Mouse (Mus musculus) brain, embryonic 18.5 days (tissue): Measurements from ENCODE around the gene Elmod1.
"Not testable (repeated sequence)": the region's sequence is repeated elsewhere in the genome, so short reads cannot be mapped to it uniquely, and the experiment has no call there.

ENCODE experiments used
- DNase-seq: peaks from one replicate; pipeline ENCODE4 v3.0.0-alpha.2; 2012; ENCODE audit warnings: low read depth, low spot score

The Elmod1 gene

GRCm38 (mm10) chr9:53975122-53975518, at the start of gene Elmod1:
Gene Elmod1 (minus strand): TSS chr9:53975301.
- peak; percentile 32 for DNase-seq

GRCm38 (mm10) chr9:54022795-54023194, 47.7 kb upstream of the Elmod1 start:
- DNase-seq = no peak

GRCm38 (mm10) chr9:53994528-53994927, 19.4 kb upstream of the Elmod1 start:
- no peak for DNase-seq

GRCm38 (mm10) chr9:53992567-53992966, 17.5 kb upstream of the Elmod1 start:
- DNase-seq = not testable (repeated sequence)

DNA sequence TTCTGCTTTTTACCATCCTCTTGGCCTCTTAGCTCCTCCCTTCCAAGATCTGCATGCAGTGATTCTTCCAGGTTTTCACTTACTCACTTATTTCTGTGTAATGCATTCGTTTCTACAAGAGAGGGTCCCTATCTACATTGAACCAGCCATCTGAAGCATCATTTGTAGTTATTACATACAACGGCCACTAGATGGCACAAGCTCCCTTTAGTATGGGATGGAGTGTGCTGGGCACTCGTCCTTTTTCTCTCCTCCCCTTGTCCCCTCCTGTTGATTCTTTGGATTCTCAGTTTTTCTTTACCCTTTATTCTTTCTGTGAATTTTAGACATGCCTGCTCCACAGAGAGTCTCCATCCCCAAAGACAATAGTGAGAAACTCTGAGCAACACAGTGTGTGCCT, 15.8 kb upstream of the Elmod1 start:
- DNase-seq = peak; percentile 26

DNA sequence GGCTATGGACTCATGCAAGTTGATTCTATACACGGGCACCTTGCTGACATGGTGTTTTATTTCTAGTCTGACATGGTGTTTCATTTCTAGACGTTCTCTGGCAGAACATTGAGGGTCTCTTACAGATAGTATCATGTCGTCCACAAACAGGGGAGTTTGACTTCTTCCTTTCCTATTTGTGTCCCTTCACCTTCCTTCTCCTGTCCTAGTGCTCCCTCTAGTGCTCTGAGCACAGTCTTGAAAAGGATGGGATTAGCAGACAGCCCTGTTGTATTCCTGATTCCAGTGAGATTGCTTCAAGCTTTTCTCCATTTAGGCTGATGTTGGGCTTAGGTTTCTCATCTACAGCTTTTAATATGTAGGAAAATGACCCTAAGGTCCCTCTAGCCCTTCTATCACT, 11.9 kb upstream of the Elmod1 start:
- DNase-seq = peak; percentile 63

DNA sequence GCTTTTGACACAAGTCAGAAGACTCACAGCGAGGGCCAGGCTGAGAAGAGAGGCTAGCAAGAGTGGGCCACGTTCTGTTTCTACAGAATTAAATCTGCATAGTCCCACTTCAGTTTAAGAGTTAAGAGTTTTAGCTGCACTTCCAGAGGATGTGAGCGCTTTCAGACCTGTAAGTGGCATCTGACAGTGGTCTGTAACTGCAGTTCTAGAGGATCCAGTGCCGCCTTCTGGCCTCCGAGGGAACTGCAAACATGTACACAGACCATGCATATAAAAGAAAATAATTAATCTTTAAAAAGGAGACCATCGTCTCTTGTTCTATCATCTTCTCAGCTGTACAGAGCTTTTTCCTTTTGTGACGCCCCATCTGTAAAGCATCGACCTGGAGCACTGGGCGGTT, 9.8 kb upstream of the Elmod1 start:
- no peak for DNase-seq

GRCm38 (mm10) chr9:53974328-53975121, 576 bp downstream of the Elmod1 start:
- DNase-seq = peak; percentile 28

- no peak for DNase-seq
Observed at GRCm38 (mm10) chr9:53973929-53974327, 1.2 kb downstream of the Elmod1 start.

GRCm38 (mm10) chr9:53973241-53973640, 1.9 kb downstream of the Elmod1 start:
- DNase-seq = no peak

DNA sequence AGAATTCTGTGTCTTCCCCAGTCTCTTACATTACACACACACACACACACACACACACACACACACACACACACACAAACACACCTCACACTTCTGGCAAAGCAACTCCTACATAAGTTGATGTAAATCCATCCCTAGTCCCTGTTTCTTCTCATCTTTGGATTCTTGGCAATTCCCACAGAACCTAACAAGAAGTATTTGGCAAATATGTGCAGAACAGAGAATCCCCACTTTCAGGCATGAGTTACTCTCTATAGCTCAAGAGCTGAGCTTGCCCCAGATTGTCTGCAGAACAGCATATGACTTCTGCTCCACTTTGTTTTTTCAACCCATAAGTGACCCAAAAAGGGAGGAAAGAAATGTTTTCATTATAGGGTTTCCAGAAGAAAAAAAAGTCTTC, 2.7 kb downstream of the Elmod1 start:
- peak; percentile 6 for DNase-seq

DNA sequence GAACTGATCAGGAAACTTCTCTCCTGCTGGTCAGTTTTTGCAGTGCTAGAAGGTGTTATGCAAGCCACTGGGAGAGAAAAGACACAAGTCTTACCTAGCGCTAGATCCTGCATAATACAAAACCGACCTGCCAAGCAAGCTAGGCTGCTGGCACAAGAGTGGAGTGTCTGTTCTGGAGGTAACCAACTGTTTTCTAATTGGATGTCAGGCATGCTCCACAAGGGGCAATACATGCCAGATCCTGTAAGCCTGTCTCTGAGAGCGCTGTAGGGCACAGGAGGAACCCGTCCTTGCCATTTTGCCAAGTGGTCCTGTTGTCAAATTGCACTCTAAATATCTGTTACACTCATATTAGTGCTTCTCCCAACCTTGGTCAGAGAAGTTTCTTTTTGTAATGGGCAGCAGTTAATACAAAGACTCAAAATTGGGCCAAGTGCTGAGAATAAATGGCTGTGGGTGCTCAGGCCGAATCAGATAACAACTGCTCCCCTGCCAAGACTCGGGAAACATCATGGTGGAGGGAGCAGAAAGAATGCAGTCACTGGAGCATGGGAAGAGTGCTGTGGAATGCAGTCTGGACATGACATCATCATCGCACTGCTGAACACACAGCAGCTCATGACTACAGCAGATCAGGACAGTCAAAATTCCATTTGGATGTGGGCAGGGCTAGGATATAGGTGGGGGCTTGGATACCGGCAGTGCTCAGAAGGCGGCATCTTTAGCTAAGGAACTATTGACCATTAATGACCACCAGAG, 7.3 kb downstream of the Elmod1 start:
- DNase-seq = no peak

- no peak for DNase-seq
Observed at GRCm38 (mm10) chr9:53957021-53957420, 18.1 kb downstream of the Elmod1 start.

GRCm38 (mm10) chr9:53954853-53955252, 20.2 kb downstream of the Elmod1 start:
- DNase-seq = no peak

DNA sequence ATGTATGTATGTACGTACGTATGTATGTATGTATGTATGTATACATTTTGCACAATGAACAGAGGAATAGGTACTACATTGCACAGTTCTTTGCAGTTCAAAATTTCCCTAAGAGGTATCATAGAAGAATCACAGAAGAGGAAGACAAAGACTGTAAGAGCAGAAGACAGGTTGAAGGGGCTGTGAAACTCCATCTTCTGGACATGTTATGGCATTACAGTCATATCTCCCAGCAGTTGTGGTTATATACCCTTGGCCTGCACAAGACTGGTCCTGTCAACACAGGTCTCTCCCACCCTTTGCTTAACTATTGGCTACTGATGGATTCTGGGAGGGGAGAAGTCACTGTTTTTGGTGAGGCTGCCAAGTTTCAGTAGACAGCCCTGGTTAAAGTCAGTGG, 27.6 kb downstream of the Elmod1 start:
- DNase-seq = no peak

DNA sequence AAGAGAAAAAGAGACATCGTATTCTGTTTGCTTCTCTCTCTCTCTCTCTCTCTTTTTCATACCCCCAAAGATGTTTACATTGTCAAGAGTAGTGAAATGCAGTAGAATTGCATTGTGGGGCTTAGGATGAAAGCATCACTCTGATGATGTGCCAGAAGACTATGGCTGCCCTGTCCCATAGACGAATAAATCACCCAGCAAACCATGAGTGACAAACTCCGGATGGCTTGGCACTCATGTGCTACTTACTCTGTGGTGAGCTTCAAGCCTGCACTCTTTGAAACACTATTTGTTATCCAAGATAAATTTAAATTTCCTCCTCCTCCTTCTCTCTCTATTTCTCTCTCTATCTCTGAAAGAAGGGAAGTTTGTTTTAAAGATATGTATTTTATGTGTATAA, 36.5 kb downstream of the Elmod1 start:
- no peak for DNase-seq

DNA sequence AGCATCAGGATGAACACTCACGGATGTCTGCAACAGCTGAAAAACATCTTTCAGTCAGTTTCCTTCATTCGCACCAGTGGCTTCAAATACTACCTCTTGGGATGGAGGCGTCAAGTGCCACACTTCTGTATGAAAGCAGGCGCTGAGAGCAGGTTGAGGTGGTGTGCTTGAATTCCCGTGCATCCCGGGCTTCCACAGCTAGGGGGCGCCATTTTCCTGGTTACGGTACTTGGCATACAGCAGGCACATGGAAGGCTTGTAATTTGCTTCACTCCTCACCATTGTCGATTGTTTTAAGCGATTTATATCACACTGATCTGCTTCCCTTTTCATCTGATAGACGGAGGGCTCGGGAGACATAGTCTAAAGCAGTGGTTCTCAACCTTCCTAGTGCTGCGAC, 40.9 kb downstream of the Elmod1 start:
- no peak for DNase-seq

GRCm38 (mm10) chr9:53933375-53933774, 41.7 kb downstream of the Elmod1 start:
- no peak for DNase-seq

- DNase-seq = no peak
Observed at GRCm38 (mm10) chr9:53930906-53931305, 44.2 kb downstream of the Elmod1 start.

DNA sequence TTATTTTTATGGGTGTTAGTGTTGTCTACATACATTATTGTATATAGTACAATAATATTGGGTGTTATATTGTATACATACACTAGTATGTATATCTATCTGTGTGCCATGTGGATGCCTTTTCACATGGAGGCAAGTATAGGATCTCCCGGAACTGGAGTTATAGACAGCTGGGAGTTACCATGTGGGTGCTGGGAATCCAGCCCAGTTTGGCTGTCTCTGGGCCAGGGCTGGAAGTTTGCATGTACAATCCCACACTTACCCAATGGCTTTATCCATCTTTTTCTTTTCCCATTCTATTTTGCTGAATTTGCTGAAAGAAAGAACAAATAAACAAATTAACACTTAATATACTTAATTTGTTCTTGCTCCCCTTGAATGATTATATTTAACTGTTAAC, 54.0 kb downstream of the Elmod1 start:
- no peak for DNase-seq

- no peak for DNase-seq
Observed at GRCm38 (mm10) chr9:53915929-53916721, 59.0 kb downstream of the Elmod1 start.

- DNase-seq = no peak
Observed at GRCm38 (mm10) chr9:53910823-53911222, 64.3 kb downstream of the Elmod1 start.
